Mouse (Mus musculus) kidney, adult 2 months (tissue): ENCODE results near the gene Eps15l1. TPM values are rescaled to one million over a fixed set of nuclear protein-coding genes. Genes with fewer than 3 reads are reported as not detected.
A peak's percentile ranks its signal among the peaks of the same experiment; 100 is the strongest.

Source experiments
- DNase-seq: peaks from one replicate; pipeline ENCODE4 v3.0.0; 2021
- H3K27ac ChIP-seq: fragments of 200-500 bp; 2 replicates; pipeline ENCODE4 v1.5.1; 2012; ENCODE audit warnings: low read depth, low read length, control low read depth, inconsistent platforms; ENCODE audit not compliant: insufficient read depth
- H3K27me3 ChIP-seq: fragments of 200-500 bp; replicated peaks from 2 replicates; pipeline ENCODE4 v1.6.1; 2012; ENCODE audit warnings: mild to moderate bottlenecking, moderate library complexity, low read length, inconsistent platforms; ENCODE audit not compliant: control insufficient read depth, insufficient read depth
- H3K36me3 ChIP-seq: fragments of 200-500 bp; 2 replicates; pipeline ENCODE4 v1.6.1; 2012; ENCODE audit warnings: mild to moderate bottlenecking, moderate library complexity, low read length, inconsistent platforms; ENCODE audit not compliant: control insufficient read depth, insufficient read depth
- H3K4me1 ChIP-seq: fragments of 200-500 bp; 2 replicates; pipeline ENCODE4 v1.6.1; 2011; ENCODE audit warnings: low read length; ENCODE audit not compliant: control insufficient read depth, insufficient read depth
- H3K4me3 ChIP-seq: fragments of 200-500 bp; 2 replicates; pipeline ENCODE4 v1.5.1; 2011; ENCODE audit warnings: mild to moderate bottlenecking, low read depth, low read length, control low read depth; ENCODE audit not compliant: insufficient read depth
- CTCF ChIP-seq: fragments of 200-500 bp; conservative IDR thresholded peaks from 2 replicates; pipeline ENCODE4 v1.5.1; 2011; ENCODE audit warnings: low read depth, mild to moderate bottlenecking, control low read depth, low read length, moderate library complexity, mixed read lengths; ENCODE audit not compliant: insufficient read depth, insufficient read length
- POLR2A ChIP-seq: fragments of 200-500 bp; IDR thresholded peaks from one replicate; pipeline ENCODE4 v1.6.1; 2011; ENCODE audit warnings: low read depth, low read length, control low read depth
- WGBS: fragments of 180-500 bp; shearing (Covaris S2); methylation state at CpG from one replicate; pipeline ENCODE4 v1.1.7; 2018; 5-methylcytosine and 5-hydroxymethylcytosine counted together
- polyA plus RNA-seq: library from polyadenylated mRNA; depleted of rRNA; stranded (reverse); fragments of >200 nt; gene quantifications from 2 replicates; pipeline ENCODE4 v1.2.3, GENCODE M21; 2012

The Eps15l1 gene
- polyA plus RNA-seq, 1 experiment = 30.3 TPM

DNA sequence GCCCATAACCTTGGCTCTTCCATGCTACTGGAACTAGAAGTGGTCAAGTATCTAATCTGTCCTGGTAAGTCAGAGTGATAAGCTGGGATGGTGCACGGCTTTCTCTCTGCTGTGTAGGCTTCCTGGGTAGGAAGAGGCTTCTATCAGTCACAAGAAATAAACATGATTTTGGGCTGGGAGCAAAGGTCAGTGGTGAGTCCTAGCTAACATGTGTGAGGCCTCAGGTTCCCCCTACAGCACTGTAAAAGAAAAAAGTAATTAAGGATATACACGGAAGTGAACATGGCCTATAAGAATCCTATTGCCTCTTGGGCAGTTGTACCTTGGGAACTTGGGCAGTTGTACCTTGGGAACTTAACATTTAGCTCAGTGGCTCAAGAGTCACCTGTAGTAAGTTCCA, 44.4 kb downstream of the Eps15l1 start:
- Histone ChIP-seq H3K27ac (no peak overlapping the region), H3K4me3 (no peak overlapping the region), H3K4me1 (no peaks in the 10 kb centered on the region; the same call in 1 of the 2 replicates), H3K36me3 (peaks cover 3% of the 10 kb centered on the region), H3K27me3 (no peaks in the 10 kb centered on the region)
- TF ChIP-seq CTCF (no peak), POLR2A (no peak)
- 93% methylated on average over 2 of the region's 2 CpGs for WGBS
- no peak for DNase-seq

DNA sequence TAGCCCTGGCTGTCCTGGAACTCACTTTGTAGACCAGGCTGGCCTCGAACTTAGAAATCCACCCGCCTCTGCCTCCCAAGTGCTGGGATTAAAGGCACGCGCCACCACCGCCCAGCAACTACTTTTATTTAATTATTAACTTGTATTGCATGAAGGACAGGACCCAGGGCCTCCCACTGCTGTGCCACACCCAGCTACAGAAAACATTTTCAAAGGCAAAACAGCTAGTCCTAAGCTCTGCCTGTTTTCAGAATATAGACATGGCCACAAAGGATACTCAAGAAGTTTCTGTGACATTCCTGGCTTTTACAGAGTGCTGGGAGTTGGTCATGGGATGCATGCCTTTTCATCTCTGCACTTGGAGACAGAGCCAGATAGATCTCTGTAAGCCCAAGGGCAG, 45.0 kb downstream of the Eps15l1 start:
- no peak for TF ChIP-seq CTCF
- no peak for TF ChIP-seq POLR2A
- peaks cover 3% of the 10 kb centered on the region for H3K36me3 ChIP-seq
- H3K27ac ChIP-seq = no peak overlapping the region
- H3K4me3 ChIP-seq = no peak overlapping the region
- peak; percentile 19 for DNase-seq
- WGBS = 67% methylated on average over 5 of the region's 5 CpGs
- no peaks in the 10 kb centered on the region; the same call in 1 of the 2 replicates for H3K4me1 ChIP-seq
- H3K27me3 ChIP-seq = no peaks in the 10 kb centered on the region

DNA sequence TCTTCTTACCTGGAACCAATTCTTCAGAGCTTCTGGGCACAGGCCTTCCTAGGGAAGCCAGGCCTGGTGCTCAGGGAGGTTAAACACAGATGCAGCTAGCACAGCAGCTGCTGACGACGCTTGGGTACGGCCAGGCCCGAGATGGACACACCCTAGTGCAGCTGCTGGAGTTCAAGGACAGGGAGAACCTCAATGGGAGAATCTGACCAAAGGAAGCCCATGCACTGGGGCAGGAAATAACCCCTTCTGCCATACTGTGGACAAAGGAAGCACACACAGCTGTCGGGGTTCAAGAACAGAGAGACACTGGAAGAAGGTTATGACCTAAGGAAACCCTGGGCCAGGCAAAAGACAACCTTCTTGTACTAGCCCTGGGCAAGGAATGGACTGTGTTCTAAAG, 46.1 kb downstream of the Eps15l1 start:
- TF ChIP-seq POLR2A = no peak
- no peak for TF ChIP-seq CTCF
- Histone ChIP-seq H3K27ac (no peak overlapping the region), H3K4me3 (no peak overlapping the region), H3K4me1 (no peaks in the 10 kb centered on the region; the same call in 1 of the 2 replicates), H3K36me3 (peaks cover 2% of the 10 kb centered on the region), H3K27me3 (no peaks in the 10 kb centered on the region)
- 80% methylated on average over 5 of the region's 5 CpGs for WGBS
- no peak for DNase-seq

DNA sequence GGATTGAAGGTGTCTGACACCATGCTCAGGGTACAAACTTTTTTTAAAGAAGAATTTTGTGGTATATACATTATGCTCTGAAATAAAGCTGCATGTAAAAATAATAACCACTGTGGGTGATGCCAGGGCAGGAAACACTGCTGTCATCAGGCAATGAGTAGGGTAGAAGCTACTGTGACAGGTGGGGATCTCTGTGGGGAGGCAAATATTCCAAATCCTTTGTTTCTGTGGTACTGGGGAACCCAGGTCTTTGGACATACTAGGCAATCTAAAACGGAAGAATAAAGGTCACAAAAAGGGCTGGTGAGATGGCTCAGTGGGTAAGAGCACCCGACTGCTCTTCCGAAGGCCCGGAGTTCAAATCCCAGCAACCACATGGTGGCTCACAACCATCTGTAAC, 48.9 kb downstream of the Eps15l1 start:
- 86% methylated on average over 4 of the region's 4 CpGs for WGBS
- Histone ChIP-seq H3K27ac (no peak overlapping the region), H3K36me3 (no peaks in the 10 kb centered on the region; the same call in none of the 2 replicates), H3K4me3 (no peak overlapping the region), H3K27me3 (no peaks in the 10 kb centered on the region), H3K4me1 (no peaks in the 10 kb centered on the region; the same call in 1 of the 2 replicates)
- no peak for DNase-seq
- TF ChIP-seq POLR2A (no peak), CTCF (no peak)

DNA sequence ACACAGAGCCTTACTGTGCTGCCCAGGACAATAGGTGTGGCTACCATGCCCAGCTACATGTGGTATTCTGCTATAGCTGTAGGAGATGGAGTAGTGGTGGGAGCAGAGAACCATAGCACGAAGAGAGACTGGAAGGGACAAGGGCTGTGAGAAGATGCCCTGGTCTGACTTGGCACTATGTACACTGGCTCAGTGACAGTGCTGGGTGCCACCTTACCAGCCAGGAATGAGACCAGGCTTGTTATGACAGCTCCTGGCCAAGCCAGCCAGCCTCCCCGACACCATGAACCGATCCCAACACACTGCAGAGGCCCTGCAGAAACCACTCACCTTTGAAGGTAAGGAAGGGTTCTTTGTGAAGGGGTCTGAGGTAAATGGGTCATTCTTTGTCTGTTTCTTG, 49.9 kb downstream of the Eps15l1 start:
- DNase-seq = no peak
- TF ChIP-seq POLR2A = no peak
- TF ChIP-seq CTCF = no peak
- Histone ChIP-seq H3K27me3 (no peaks in the 10 kb centered on the region), H3K27ac (no peak overlapping the region), H3K4me1 (no peaks in the 10 kb centered on the region), H3K4me3 (no peak overlapping the region), H3K36me3 (no peaks in the 10 kb centered on the region; the same call in none of the 2 replicates)
- WGBS = 98% methylated on average over 3 of the region's 3 CpGs

DNA sequence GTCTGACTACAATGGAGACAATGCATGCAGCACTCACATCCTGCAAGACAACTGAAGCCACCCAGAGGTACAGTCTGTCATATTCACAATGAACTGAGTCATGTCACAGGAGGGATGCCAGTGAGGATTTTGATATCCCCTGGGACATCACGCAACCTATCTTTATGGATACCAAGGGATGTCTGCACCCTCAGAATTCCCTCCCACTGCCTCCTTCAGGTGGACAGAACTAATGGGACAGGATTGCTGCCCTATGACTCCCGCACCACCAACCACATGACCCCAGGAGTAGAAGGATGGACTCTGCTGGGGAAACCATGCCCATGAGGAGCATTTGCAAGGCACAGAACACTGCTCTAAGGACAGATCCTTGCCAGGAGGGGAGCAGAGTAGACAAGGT, 54.8 kb downstream of the Eps15l1 start:
- DNase-seq = no peak
- Histone ChIP-seq H3K4me1 (no peaks in the 10 kb centered on the region), H3K36me3 (no peaks in the 10 kb centered on the region; the same call in none of the 2 replicates), H3K27ac (no peak overlapping the region), H3K27me3 (no peaks in the 10 kb centered on the region), H3K4me3 (no peak overlapping the region)
- 90% methylated on average over 2 of the region's 2 CpGs for WGBS
- TF ChIP-seq POLR2A (no peak), CTCF (no peak)

DNA sequence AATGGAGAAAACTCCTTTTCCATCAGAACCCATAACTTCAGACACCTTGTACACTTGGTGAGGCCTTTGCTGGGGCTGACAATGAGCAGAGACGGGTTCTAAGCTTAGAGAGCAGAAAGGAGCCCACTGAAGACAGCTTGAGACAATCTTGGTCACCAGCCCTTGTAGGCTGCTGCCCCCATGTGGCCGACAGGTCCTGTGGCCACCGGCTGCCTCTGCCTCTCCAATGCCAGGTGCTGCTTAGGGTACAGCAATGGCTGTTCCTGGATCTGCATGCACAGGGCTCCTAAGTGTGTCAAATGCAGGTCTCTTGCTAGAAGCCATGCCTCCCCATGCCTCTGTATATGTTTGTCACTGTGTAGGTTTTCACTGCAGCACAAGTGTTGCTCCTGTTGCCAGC, 55.4 kb downstream of the Eps15l1 start:
- TF ChIP-seq CTCF = peak; percentile 93
- no peak for TF ChIP-seq POLR2A
- no peaks in the 10 kb centered on the region; the same call in none of the 2 replicates for H3K36me3 ChIP-seq
- H3K27me3 ChIP-seq = no peaks in the 10 kb centered on the region
- H3K27ac ChIP-seq = 0 out of 2 replicates have a peak overlapping the region, but pooled peaks have one; percentile 13
- peak overlapping the region; percentile 1; the same call in 1 of the 2 replicates for H3K4me3 ChIP-seq
- H3K4me1 ChIP-seq = no peaks in the 10 kb centered on the region
- WGBS = 9% methylated on average over 3 of the region's 3 CpGs
- peak; percentile 83 for DNase-seq

DNA sequence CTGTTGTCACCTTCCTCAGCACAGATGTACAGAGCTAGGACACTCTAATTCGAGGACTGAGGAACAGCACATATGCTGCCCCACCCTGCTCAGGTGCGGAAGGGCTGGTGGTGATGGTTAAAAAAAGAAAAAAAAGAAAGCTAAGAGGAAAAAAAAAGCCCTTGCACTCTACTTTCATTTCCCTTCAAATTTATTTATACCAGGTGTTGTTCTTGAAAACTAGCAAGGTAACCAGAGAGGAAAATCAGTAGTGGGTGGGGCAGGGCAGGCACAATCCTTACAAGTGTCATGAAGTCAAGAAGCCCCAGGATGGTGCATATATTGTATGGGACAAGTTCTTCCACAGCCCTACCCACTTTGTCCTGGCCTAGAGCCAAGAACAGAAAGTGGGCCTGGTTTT, 56.2 kb downstream of the Eps15l1 start:
- Histone ChIP-seq H3K27ac (peak overlapping the region; percentile 68), H3K27me3 (no peaks in the 10 kb centered on the region), H3K4me1 (no peaks in the 10 kb centered on the region), H3K4me3 (0 out of 2 replicates have a peak overlapping the region, but pooled peaks have one; percentile 16), H3K36me3 (no peaks in the 10 kb centered on the region; the same call in 1 of the 2 replicates)
- 84% methylated on average over 2 of the region's 2 CpGs for WGBS
- no peak for TF ChIP-seq POLR2A
- no peak for TF ChIP-seq CTCF
- peak; percentile 27 for DNase-seq
